Mouse (Mus musculus) heart, adult 8-10 months (tissue): ENCODE measurements around the gene Lpin1. TPM values are rescaled to one million over a fixed set of nuclear protein-coding genes. Genes with fewer than 3 reads are reported as not detected.

ENCODE experiments used
- DNase-seq: peaks from one replicate; pipeline ENCODE4 v3.0.0; 2022; ENCODE audit warnings: low spot score
- total RNA-seq, 4 experiments: library from RNA; stranded (reverse); gene quantifications; 2 replicates each; pipeline ENCODE4 v1.2.4; 2022

The Lpin1 gene
- total RNA-seq, 4 experiments from 2014 or later, result 152 to 176 (median 162) TPM

GRCm38 (mm10) chr12:16577665-16578233 lies 33.0 kb downstream of the Lpin1 start:
- peak; percentile 33 for DNase-seq

GRCm38 (mm10) chr12:16571278-16571677 lies 39.5 kb downstream of the Lpin1 start:
- no peak for DNase-seq

DNA sequence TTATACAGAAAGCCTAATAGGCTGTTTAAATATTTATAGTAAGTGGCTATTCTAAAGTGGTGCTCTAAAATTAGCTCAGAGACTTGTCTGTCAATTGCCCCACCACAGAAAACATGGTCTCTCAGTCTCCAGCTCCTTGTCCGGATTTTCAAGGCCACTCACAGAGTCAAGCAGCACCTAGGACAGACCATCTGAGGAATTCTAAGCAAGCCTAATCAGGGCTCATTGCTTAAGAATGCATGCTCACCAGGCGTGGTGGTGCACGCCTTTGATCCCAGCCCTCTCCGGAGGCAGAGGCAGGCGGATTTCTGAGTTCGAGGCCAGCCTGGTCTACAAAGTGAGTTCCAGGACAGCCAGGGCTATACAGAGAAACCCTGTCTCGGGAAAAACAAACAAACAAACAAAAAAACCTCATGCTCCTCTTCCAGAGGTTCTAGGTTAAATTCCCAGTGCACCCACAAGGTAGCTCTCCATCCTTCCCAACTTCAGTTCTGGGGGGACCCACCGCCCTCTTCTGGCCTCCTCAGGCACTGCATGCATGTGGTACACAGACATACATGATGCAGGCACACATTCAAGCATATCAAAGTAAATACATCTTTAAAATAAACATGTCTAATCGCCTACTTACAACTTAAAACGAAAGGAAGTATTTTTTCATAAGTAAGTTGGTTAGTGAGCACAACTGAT lies 40.2 kb downstream of the Lpin1 start:
- DNase-seq, result no peak

GRCm38 (mm10) chr12:16568936-16569650 lies 41.7 kb downstream of the Lpin1 start:
- DNase-seq, result no peak

- peak; percentile 73 for DNase-seq
Observed at GRCm38 (mm10) chr12:16568496-16568895, 42.3 kb downstream of the Lpin1 start.

GRCm38 (mm10) chr12:16568090-16568489 lies 42.7 kb downstream of the Lpin1 start:
- no peak for DNase-seq

- no peak for DNase-seq
Observed at GRCm38 (mm10) chr12:16563427-16563826, 47.3 kb downstream of the Lpin1 start.

- no peak for DNase-seq
Observed at GRCm38 (mm10) chr12:16562647-16563046, 48.1 kb downstream of the Lpin1 start.

GRCm38 (mm10) chr12:16562181-16562580 lies 48.6 kb downstream of the Lpin1 start:
- DNase-seq, result no peak

DNA sequence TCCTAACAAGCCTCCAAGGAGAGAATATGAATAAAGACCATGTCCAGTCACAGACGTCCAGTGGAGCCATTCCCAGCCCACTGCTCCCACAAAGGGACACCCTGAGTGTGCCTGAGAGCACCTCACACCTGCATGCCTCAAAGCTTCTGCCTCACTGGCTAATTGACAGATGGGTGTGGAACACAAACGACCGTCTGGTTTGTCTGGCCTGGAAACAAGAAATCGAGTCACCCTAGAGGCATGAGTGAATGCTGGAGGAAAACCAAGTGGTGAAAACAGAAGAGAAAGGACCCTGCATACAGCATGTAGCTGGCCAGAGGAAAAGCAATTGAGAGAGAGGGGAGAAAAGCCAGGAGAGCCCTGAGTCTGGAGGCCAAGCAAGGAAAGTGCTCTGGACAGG lies 53.5 kb downstream of the Lpin1 start:
- no peak for DNase-seq

DNA sequence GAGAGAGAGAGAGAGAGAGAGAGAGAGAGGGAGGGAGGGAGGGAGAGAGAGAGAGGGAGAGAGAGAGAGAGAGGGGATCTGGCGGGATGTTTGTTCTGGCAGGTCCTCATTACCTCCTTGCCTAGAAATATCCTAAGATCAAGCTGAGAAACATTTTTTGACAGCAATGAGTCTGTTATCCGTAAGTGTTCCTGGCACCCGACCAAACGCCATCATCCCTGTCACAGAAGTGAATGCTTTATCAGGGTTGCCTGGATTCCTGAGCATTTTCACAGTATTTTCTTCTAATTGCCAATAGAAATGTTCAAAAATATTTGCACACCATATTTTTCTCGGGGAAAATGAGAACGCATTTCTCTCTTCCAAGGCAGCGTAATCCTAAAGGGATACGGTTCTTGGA lies 56.6 kb downstream of the Lpin1 start:
- no peak for DNase-seq

GRCm38 (mm10) chr12:16552108-16552771 lies 58.5 kb downstream of the Lpin1 start:
- peak; percentile 28 for DNase-seq

GRCm38 (mm10) chr12:16550983-16551454 lies 59.7 kb downstream of the Lpin1 start:
- peak; percentile 29 for DNase-seq

DNA sequence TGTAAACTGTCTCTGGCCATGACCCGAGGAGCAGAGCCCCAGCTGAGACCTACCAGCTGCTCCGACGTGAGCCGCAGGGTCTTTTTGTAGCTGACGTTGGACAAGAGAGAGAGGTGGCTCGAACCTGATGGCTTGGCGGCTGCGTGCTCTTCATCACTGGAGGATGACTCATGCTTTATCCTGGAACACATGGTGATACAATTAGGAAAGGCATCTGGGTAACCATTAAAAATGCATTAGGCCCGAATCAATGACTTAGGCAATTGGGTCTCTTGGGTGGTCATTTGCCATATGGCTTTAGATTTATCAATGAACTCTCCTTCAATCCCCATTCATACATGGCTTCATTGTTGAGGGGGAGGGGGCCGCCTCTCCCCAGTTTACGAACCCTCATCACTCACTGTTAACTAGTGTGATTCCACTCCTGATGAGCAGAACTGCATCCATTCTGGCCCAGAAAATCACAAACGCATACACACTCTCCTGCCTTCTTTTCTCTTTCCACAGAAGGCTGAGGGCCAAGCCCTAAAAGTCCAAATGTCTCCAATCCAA lies 61.9 kb downstream of the Lpin1 start:
- DNase-seq, result no peak

DNA sequence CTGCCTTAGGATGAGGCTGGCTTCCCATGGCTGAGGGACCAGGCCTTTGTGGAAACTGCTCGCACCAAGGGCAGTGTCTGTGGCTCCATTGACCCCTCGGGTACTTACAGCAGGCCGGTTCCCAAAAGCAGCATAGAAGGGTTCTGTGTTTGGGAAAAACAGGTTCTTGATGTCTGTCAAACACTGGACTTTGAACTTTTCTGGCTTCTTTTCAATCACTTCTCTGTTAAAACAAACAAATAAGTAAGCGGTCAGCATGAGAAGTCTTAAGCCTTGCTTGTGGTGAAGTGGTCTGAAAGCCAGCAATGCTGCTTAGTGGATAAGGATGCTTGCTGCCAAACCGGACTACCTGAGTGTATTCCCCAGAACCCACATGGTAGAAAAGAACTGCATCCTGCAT lies 69.2 kb downstream of the Lpin1 start:
- DNase-seq, result no peak

- no peak for DNase-seq
Observed at GRCm38 (mm10) chr12:16540712-16541111, 70.1 kb downstream of the Lpin1 start.

DNA sequence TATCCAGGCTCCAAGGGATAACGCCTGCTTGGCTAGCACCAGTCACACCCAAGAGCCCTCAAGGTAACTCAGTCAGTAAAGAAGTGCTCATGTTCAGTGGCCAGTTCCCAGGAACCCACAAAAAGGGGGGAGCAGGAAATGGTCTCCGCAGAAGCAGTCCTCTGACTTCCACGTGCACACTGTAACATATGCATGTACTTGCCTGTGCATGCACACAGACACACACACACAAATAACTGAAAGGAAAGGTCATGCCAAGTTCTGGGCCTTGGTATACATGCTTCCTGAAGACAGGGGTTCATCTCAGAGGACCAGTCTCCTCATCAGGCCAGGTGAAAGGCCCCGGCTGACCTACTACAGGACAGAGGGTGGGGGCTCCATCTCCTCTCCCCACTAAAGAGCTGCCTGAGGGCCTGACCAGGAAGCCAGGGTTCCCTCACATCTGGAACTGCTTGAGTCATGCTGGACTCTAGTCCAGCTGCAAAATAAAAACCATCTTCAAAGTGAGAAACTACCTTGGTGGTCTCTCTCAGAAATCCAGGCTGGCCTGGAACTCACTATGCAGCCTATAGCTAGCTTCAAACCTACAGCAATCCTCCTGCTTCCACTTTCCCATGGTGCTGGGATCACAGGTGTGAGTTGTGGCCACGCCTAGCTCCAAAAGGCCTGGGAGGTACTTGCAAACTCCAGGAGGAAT lies 70.7 kb downstream of the Lpin1 start:
- no peak for DNase-seq

DNA sequence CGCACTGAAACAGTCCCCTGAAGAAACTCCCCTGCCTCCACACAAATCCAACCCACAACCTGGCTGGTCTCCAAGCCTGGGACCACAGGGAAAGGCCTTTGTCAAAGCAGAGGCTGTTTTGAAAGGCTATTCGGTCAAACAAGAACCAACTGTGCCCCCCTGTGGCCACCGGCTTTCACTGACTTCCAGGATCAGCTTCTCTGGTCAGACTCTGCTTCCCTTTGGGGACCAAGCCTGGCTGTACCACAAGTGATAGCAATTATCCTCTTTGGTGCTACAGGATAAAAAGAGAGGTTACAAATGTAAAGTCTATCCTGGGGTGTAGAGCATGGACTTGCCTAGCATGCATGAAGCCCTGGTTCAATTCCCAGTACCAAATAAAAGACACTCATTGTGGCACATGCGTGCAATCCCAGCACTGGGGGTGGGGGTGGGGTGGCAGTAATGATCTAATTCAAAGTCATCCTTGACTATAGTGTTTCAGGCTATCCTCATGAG lies 77.4 kb downstream of the Lpin1 start:
- peak; percentile 88 for DNase-seq

DNA sequence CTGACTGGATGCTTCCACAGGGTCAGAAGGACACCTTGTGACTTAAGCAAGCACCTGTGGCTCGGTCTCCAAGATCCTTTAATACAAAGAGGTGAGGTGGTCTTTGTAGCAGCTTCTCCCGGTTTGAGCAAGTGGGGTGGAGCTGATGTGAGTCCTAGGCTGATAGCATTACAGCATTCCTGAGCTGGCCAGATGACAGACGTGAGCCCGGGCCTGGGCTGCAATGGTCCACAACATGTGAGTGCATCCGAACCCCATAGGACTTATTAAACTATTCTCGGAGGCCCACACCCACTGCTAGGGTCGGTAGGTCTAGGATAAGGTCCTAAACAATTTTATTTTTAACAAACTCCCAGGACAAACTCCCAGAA lies 77.9 kb downstream of the Lpin1 start:
- no peak for DNase-seq

GRCm38 (mm10) chr12:16531956-16532859 lies 78.6 kb downstream of the Lpin1 start:
- DNase-seq, result peak; percentile 66
